Mouse (Mus musculus): Measurements from ENCODE around the gene Mgst2.

Gene Mgst2

GRCm38 (mm10) chr3:51654303-51655055 is 5.7 kb upstream of the Mgst2 start:
- peak; percentile 36 to 46 for DNase-seq (ENCODE audit: low spot score in 2 of 2)

GRCm38 (mm10) chr3:51659415-51659814 is 745 bp upstream of the Mgst2 start:
- DNase-seq (ENCODE audit: low spot score in 2 of 2) = no peak

- no peak for DNase-seq (ENCODE audit: low spot score in 2 of 2)
Observed at GRCm38 (mm10) chr3:51660821-51661276, 689 bp downstream of the Mgst2 start.

- no peak for DNase-seq (ENCODE audit: low spot score in 2 of 2)
Observed at GRCm38 (mm10) chr3:51661376-51661775, 1.2 kb downstream of the Mgst2 start.

GRCm38 (mm10) chr3:51661880-51662550 is 1.9 kb downstream of the Mgst2 start:
- no peak for DNase-seq (ENCODE audit: low spot score in 2 of 2)

- DNase-seq (ENCODE audit: low spot score in 2 of 2) = peak; percentile 50 to 54
Observed at GRCm38 (mm10) chr3:51662557-51662956, 2.4 kb downstream of the Mgst2 start.

GRCm38 (mm10) chr3:51668607-51669006 is 8.4 kb downstream of the Mgst2 start:
- DNase-seq (ENCODE audit: low spot score in 2 of 2) = no peak

GRCm38 (mm10) chr3:51670414-51671070 is 10.4 kb downstream of the Mgst2 start:
- peak in 1 of 2 experiments; percentile 35 for DNase-seq (ENCODE audit: low spot score in 2 of 2)

GRCm38 (mm10) chr3:51671071-51671469 is 10.9 kb downstream of the Mgst2 start:
- DNase-seq (ENCODE audit: low spot score in 2 of 2) = no peak

GRCm38 (mm10) chr3:51672631-51673030 is 12.5 kb downstream of the Mgst2 start:
- DNase-seq (ENCODE audit: low spot score in 2 of 2) = no peak

GRCm38 (mm10) chr3:51673408-51674086 is 13.4 kb downstream of the Mgst2 start:
- peak in 1 of 2 experiments; percentile 30 for DNase-seq (ENCODE audit: low spot score in 2 of 2)

- DNase-seq (ENCODE audit: low spot score in 2 of 2) = no peak
Observed at GRCm38 (mm10) chr3:51674963-51675362, 14.8 kb downstream of the Mgst2 start.

- DNase-seq (ENCODE audit: low spot score in 2 of 2) = no peak
Observed at GRCm38 (mm10) chr3:51685539-51685938, 25.4 kb downstream of the Mgst2 start.

GRCm38 (mm10) chr3:51686316-51686715 is 26.2 kb downstream of the Mgst2 start:
- DNase-seq (ENCODE audit: low spot score in 2 of 2) = no peak

- no peak for DNase-seq (ENCODE audit: low spot score in 2 of 2)
Observed at GRCm38 (mm10) chr3:51686791-51687190, 26.6 kb downstream of the Mgst2 start.

- no peak for DNase-seq (ENCODE audit: low spot score in 2 of 2)
Observed at GRCm38 (mm10) chr3:51688725-51689124, 28.6 kb downstream of the Mgst2 start.

GRCm38 (mm10) chr3:51693196-51693595 is 33.0 kb downstream of the Mgst2 start:
- no peak for DNase-seq (ENCODE audit: low spot score in 2 of 2)

GRCm38 (mm10) chr3:51694576-51694975 is 34.4 kb downstream of the Mgst2 start:
- no peak for DNase-seq (ENCODE audit: low spot score in 2 of 2)

GRCm38 (mm10) chr3:51695713-51696112 is 35.6 kb downstream of the Mgst2 start:
- no peak for DNase-seq (ENCODE audit: low spot score in 2 of 2)

GRCm38 (mm10) chr3:51697931-51698330 is 37.8 kb downstream of the Mgst2 start:
- DNase-seq (ENCODE audit: low spot score in 2 of 2) = no peak

GRCm38 (mm10) chr3:51700123-51700522 is 40.0 kb downstream of the Mgst2 start:
- no peak for DNase-seq (ENCODE audit: low spot score in 2 of 2)

- no peak for DNase-seq (ENCODE audit: low spot score in 2 of 2)
Observed at GRCm38 (mm10) chr3:51700731-51701280, 40.6 kb downstream of the Mgst2 start.

All from spleen, postnatal 36 days (tissue).